Mouse (Mus musculus) kidney, adult 2 months (tissue): ENCODE measurements around the gene Disp1. TPM values are rescaled to one million over a fixed set of nuclear protein-coding genes. Genes with fewer than 3 reads are reported as not detected.

ENCODE experiments used
- DNase-seq: peaks from one replicate; pipeline ENCODE4 v3.0.0; 2021
- H3K27ac ChIP-seq: fragments of 200-500 bp; 2 replicates; pipeline ENCODE4 v1.5.1; 2012; ENCODE audit warnings: low read depth, low read length, control low read depth, inconsistent platforms; ENCODE audit not compliant: insufficient read depth
- H3K27me3 ChIP-seq: fragments of 200-500 bp; replicated peaks from 2 replicates; pipeline ENCODE4 v1.6.1; 2012; ENCODE audit warnings: mild to moderate bottlenecking, moderate library complexity, low read length, inconsistent platforms; ENCODE audit not compliant: control insufficient read depth, insufficient read depth
- H3K36me3 ChIP-seq: fragments of 200-500 bp; 2 replicates; pipeline ENCODE4 v1.6.1; 2012; ENCODE audit warnings: mild to moderate bottlenecking, moderate library complexity, low read length, inconsistent platforms; ENCODE audit not compliant: control insufficient read depth, insufficient read depth
- H3K4me1 ChIP-seq: fragments of 200-500 bp; 2 replicates; pipeline ENCODE4 v1.6.1; 2011; ENCODE audit warnings: low read length; ENCODE audit not compliant: control insufficient read depth, insufficient read depth
- H3K4me3 ChIP-seq: fragments of 200-500 bp; 2 replicates; pipeline ENCODE4 v1.5.1; 2011; ENCODE audit warnings: mild to moderate bottlenecking, low read depth, low read length, control low read depth; ENCODE audit not compliant: insufficient read depth
- CTCF ChIP-seq: fragments of 200-500 bp; conservative IDR thresholded peaks from 2 replicates; pipeline ENCODE4 v1.5.1; 2011; ENCODE audit warnings: low read depth, mild to moderate bottlenecking, control low read depth, low read length, moderate library complexity, mixed read lengths; ENCODE audit not compliant: insufficient read depth, insufficient read length
- POLR2A ChIP-seq: fragments of 200-500 bp; IDR thresholded peaks from one replicate; pipeline ENCODE4 v1.6.1; 2011; ENCODE audit warnings: low read depth, low read length, control low read depth
- WGBS: fragments of 180-500 bp; shearing (Covaris S2); methylation state at CpG from one replicate; pipeline ENCODE4 v1.1.7; 2018; 5-methylcytosine and 5-hydroxymethylcytosine counted together
- polyA plus RNA-seq: library from polyadenylated mRNA; depleted of rRNA; stranded (reverse); fragments of >200 nt; gene quantifications from 2 replicates; pipeline ENCODE4 v1.2.3, GENCODE M21; 2012

The Disp1 gene
- polyA plus RNA-seq, 1 experiment, result 5.5 TPM

GRCm38 (mm10) chr1:183248144-183248543 is 26.8 kb upstream of the Disp1 start:
- H3K27me3 ChIP-seq, result 0 out of 2 replicates have a peak, but pooled peaks cover 1% of the 10 kb centered on the region
- TF ChIP-seq POLR2A (no peak), CTCF (no peak)
- no peaks in the 10 kb centered on the region for H3K36me3 ChIP-seq
- H3K4me3 ChIP-seq, result no peak overlapping the region
- no peak overlapping the region for H3K27ac ChIP-seq
- WGBS, result 55% methylated on average over 1 of the region's 1 CpGs
- no peak for DNase-seq
- no peaks in the 10 kb centered on the region for H3K4me1 ChIP-seq

- TF ChIP-seq POLR2A (no peak), CTCF (no peak)
- DNase-seq, result no peak
Measured at GRCm38 (mm10) chr1:183243293-183243692, 22.0 kb upstream of the Disp1 start.

GRCm38 (mm10) chr1:183237901-183238300 is 16.6 kb upstream of the Disp1 start:
- WGBS, result 12% methylated on average over 2 of the region's 2 CpGs
- TF ChIP-seq POLR2A, result no peak
- TF ChIP-seq CTCF, result peak; percentile 51
- no peaks in the 10 kb centered on the region for H3K4me1 ChIP-seq
- H3K36me3 ChIP-seq, result no peaks in the 10 kb centered on the region
- peak; percentile 44 for DNase-seq
- no peaks in the 10 kb centered on the region for H3K27me3 ChIP-seq
- H3K4me3 ChIP-seq, result no peak overlapping the region
- no peak overlapping the region for H3K27ac ChIP-seq

More at GRCm38 (mm10) chr1:183243293-183243692, 22.0 kb upstream of the Disp1 start:
- no peak overlapping the region for H3K27ac ChIP-seq
- no peak overlapping the region for H3K4me3 ChIP-seq
- WGBS, result 76% methylated on average over 7 of the region's 7 CpGs
- H3K27me3 ChIP-seq, result 0 out of 2 replicates have a peak, but pooled peaks cover 1% of the 10 kb centered on the region
- no peaks in the 10 kb centered on the region for H3K36me3 ChIP-seq
- no peaks in the 10 kb centered on the region for H3K4me1 ChIP-seq

- no peak for DNase-seq
- WGBS, result 85% methylated on average over 5 of the region's 5 CpGs
- Histone ChIP-seq H3K27ac (no peak overlapping the region), H3K4me1 (no peaks in the 10 kb centered on the region), H3K36me3 (no peaks in the 10 kb centered on the region), H3K27me3 (no peaks in the 10 kb centered on the region), H3K4me3 (no peak overlapping the region)
- TF ChIP-seq CTCF, result no peak
- no peak for TF ChIP-seq POLR2A
Measured at GRCm38 (mm10) chr1:183236460-183236859, 15.1 kb upstream of the Disp1 start.

- Histone ChIP-seq H3K4me3 (no peak overlapping the region), H3K4me1 (no peaks in the 10 kb centered on the region), H3K36me3 (no peaks in the 10 kb centered on the region), H3K27me3 (no peaks in the 10 kb centered on the region), H3K27ac (no peak overlapping the region)
- WGBS, result 49% methylated on average over 11 of the region's 11 CpGs
- TF ChIP-seq POLR2A, result no peak
- TF ChIP-seq CTCF, result no peak
- no peak for DNase-seq
Measured at GRCm38 (mm10) chr1:183233679-183234174, 12.4 kb upstream of the Disp1 start.

- Histone ChIP-seq H3K4me1 (no peaks in the 10 kb centered on the region), H3K4me3 (no peak overlapping the region), H3K27ac (no peak overlapping the region), H3K27me3 (no peaks in the 10 kb centered on the region), H3K36me3 (no peaks in the 10 kb centered on the region)
- 66% methylated on average over 7 of the region's 7 CpGs for WGBS
- no peak for DNase-seq
- TF ChIP-seq CTCF, result no peak
- TF ChIP-seq POLR2A, result no peak
Measured at GRCm38 (mm10) chr1:183232985-183233678, 11.8 kb upstream of the Disp1 start.

GRCm38 (mm10) chr1:183227469-183227868 is 6.1 kb upstream of the Disp1 start:
- 84% methylated on average over 7 of the region's 7 CpGs for WGBS
- H3K4me3 ChIP-seq, result no peak overlapping the region
- DNase-seq, result no peak
- no peak overlapping the region for H3K27ac ChIP-seq
- H3K27me3 ChIP-seq, result no peaks in the 10 kb centered on the region
- no peaks in the 10 kb centered on the region for H3K4me1 ChIP-seq
- TF ChIP-seq POLR2A, result no peak
- TF ChIP-seq CTCF, result no peak
- no peaks in the 10 kb centered on the region for H3K36me3 ChIP-seq
